Mouse (Mus musculus): ENCODE measurements around the gene Akap12.

The Akap12 gene

GRCm38 (mm10) chr10:4356640-4357039 lies 90.5 kb downstream of the Akap12 start:
- no peak for DNase-seq (ENCODE audit: low spot score)

GRCm38 (mm10) chr10:4357435-4357834 lies 91.3 kb downstream of the Akap12 start:
- DNase-seq (ENCODE audit: low spot score): no peak

GRCm38 (mm10) chr10:4364618-4365017 lies 98.4 kb downstream of the Akap12 start:
- DNase-seq (ENCODE audit: low spot score): no peak

- DNase-seq (ENCODE audit: low spot score): no peak
Measured at GRCm38 (mm10) chr10:4370105-4370504, 103.9 kb downstream of the Akap12 start.

- DNase-seq (ENCODE audit: low spot score): no peak
Measured at GRCm38 (mm10) chr10:4372011-4372410, 105.8 kb downstream of the Akap12 start.

DNA sequence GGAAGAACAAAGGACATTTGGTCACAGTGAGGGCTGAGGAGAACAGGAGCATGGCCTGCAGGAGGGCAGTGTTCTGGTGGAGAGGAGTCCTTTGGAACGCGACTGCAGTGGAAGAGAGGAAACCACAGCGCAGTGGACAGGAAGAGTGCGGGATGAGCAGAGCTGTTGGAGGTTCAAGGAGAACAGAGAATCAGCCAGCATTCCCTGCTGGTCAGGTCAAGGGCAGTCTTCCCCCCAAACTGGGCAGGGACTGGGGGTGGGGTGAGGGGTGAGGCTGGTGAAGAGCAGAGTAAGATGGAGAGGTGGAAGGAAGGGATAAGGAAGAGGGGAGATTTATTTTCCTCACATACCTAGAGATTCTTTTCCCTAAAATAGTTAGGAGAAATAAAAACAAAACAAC lies 107.4 kb downstream of the Akap12 start:
- DNase-seq (ENCODE audit: low spot score): no peak

- DNase-seq (ENCODE audit: low spot score): no peak
Measured at GRCm38 (mm10) chr10:4374239-4374638, 108.1 kb downstream of the Akap12 start.

DNA sequence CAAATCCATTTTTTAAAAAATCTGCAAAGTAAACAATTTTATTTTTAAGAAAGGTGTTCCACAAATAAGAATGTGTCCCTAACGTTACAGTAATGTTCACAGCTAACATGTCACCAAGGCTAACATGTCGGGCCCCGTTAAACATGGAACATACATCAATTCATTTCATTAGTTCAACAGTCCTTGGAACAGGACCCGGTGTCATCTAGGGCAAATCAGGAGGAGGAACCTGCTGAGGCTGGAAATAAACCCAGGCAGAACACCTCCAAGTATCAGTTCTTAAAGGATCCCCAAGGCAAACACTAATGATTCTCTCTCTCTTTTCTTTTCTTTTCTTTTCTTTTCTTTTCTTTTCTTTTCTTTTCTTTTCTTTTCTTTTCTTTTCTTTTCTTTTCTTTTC lies 108.6 kb downstream of the Akap12 start:
- DNase-seq (ENCODE audit: low spot score): no peak

- no peak for DNase-seq (ENCODE audit: low spot score)
Measured at GRCm38 (mm10) chr10:4375267-4375666, 109.1 kb downstream of the Akap12 start.

GRCm38 (mm10) chr10:4376461-4376860 lies 110.3 kb downstream of the Akap12 start:
- DNase-seq (ENCODE audit: low spot score): peak; percentile 18

DNA sequence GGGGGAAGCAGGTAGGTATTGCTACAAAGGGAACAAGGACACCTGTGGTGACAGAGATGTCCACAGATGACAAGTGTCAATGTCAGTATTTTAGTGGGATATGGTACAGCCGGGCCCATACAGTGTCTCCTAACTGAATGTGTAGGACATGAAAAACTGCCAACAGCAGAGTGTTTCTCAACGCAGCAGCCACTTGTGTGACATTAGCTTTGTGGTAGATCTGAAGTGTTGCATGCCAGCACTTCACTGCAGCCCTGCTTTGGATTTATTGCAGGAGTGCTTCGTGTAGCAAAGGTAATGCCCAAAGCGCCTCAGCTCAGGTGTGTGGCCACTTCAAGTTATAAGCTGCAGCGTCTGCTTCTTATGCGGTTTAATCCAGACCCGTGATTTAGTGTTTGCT lies 110.8 kb downstream of the Akap12 start:
- DNase-seq (ENCODE audit: low spot score): no peak

DNA sequence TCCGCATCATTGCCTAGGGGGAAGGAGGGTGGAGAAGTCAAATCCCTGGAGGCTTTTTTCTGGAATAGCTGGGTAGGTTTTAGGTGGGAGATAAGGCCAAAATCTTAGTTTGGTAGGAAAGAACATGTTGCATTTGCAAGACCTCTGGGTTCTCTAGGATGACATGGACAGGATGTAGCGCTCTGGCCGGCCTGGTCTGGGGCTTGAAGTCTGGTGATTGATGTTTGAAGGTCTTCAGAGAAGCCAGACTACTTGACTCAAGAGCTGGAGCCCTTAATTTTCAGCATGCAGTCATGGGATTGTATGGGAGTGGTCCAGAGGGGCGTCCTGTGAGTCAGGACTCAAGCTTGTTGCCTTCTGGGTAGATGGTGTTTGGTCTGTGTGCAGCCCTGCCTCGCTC lies 114.6 kb downstream of the Akap12 start:
- DNase-seq (ENCODE audit: low spot score): no peak

DNA sequence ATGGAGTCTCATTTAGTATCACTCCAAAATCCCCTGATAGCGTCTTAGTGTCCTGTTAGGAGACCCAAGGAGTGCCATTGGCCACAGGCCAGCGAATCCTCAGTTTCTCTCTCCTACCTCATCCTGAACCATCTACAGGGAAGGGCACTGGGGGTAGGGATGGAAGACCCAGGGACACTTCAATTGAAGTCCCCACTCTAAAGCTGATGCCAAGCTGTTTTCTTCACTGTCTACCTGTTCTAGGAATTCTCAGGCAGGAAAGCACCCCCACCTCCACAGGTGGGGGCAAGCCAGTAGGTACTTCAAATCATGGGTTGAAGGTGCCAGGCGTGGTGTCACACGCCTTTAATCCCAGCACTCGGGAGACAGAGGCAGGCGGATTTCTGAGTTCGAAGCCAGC lies 118.1 kb downstream of the Akap12 start:
- DNase-seq (ENCODE audit: low spot score): no peak

DNA sequence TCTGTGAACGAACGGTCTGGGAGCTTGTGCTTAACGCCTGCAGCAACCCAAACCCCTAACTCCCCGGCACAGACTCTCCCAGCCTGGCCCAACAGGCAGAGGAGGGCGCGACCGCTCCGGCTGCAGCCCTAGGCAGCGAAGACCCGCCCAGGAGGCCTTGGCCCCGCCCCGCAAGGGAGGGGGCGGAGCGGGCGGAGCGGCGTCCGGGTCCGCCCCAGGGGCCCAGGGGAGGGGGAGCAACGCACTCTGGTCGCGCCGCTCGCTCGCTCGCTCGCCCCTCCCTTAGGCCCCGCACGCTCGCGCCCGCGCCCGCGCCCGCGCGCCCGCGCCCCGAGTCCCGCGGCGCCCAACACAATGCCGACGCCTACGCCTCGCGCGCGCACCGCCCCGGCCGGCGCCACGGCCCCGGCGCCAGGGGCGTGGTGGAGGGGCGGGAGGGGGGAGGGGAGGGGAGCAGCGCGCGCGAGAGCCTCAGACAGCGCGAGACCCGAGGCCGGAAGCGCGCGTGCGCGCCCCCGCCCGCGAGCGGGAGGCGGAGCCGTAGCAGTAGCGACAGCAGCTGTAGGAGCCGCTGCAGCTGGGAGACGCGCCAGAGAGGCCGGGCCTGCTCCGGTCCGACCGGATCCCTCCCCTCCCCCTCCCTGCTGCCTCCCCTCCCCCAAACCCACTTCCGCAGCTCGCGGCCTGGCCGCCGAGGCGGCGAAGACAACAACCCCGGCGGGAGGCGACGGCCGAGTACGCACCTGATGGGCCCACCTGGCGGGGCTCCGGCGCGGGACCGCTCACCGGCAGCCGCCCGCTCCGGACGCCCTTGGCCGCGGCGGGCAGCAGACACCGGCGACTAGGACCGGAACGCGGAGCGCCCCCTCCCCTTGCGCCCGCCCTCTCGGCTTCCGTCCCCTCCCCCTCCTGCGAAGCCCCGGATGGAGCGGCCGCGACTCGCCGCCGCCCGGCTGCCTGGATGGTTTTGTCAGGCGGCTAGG lies 120.7 kb downstream of the Akap12 start:
- DNase-seq (ENCODE audit: low spot score): peak; percentile 95

- peak; percentile 63 for DNase-seq (ENCODE audit: low spot score)
Measured at GRCm38 (mm10) chr10:4387701-4388383, 121.7 kb downstream of the Akap12 start, which contains the start of gene Zbtb2. TSS of gene Zbtb2 (minus strand) at chr10:4388108.

- no peak for DNase-seq (ENCODE audit: low spot score)
Measured at GRCm38 (mm10) chr10:4388384-4388745, 122.2 kb downstream of the Akap12 start.

- no peak for DNase-seq (ENCODE audit: low spot score)
Measured at GRCm38 (mm10) chr10:4389036-4389435, 122.9 kb downstream of the Akap12 start.

DNA sequence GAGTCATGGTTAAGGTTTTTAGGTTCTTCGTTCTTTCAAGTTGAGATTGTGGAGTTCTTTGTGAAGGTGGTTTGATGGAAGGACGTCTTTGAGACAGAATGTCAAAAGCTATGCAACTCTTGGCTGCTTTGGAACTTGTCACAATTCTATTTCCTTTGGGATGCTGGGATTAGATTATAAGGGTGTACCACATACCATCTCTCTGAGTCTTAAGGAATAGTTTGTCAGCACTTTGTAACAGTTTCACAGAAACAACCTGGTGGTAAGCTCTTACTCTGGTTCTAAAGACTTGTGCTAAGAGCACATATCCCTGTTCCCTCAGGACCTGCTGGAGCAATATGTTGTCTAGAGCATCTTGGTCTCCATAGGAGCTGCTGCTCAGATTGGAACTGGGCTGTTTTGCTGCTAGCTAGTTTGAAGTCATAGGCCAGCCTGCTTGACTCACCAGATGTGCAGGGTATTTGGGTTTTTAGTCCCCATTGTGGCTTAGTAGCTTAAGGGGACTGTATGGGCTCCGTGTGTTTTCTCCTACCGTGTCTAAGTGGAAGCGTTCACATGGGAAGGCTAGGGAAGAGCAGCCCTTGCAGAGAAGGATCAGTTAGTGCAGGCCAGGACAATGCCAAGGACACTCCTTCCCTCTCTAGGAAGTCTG lies 123.4 kb downstream of the Akap12 start:
- no peak for DNase-seq (ENCODE audit: low spot score)

DNA sequence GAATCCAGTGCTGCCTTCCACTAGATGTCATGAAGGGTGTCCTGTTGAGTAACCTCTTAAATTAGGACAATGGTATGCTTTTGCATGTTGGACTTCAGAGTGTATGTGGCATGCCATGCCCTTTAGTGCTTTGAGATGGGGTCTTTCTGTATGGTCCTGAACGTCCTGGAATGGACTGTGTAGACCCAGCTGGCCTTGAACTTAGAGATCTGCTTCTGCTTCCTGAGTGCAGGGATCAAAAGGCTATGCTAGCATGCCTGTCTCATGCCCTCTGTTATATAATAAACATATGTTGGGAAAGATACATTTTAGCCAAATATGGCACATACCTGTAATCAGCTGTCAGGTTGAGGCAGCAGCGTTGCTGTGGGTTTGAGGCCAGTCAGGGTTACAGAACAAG lies 124.4 kb downstream of the Akap12 start:
- no peak for DNase-seq (ENCODE audit: low spot score)

GRCm38 (mm10) chr10:4391076-4391475 lies 124.9 kb downstream of the Akap12 start:
- no peak for DNase-seq (ENCODE audit: low spot score)

GRCm38 (mm10) chr10:4391851-4392250 lies 125.7 kb downstream of the Akap12 start:
- DNase-seq (ENCODE audit: low spot score): peak; percentile 43

- DNase-seq (ENCODE audit: low spot score): no peak
Measured at GRCm38 (mm10) chr10:4395321-4395720, 129.1 kb downstream of the Akap12 start.

DNA sequence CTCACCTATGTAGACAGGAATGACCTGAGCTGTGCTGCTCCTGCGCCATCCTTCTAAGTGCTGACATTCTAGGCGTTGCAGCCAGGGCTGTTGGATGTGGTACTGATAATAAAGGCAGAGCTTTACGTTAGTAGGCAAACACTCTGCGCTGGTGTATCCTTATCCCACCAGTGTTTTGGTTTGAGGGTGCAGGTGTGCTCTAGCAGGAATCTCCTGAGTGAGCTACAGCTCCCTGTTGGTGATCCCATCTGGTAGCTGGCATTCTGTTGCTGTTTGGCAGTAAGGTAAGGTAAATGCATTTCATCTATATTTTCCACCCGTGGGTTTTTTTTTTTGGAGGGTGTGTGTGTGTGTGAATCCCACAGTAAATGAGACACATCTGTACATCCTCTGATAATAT lies 131.9 kb downstream of the Akap12 start:
- DNase-seq (ENCODE audit: low spot score): no peak
